Mouse (Mus musculus) liver, adult 2 months (tissue): ENCODE data around the gene Cox8a. TPM values are rescaled to one million over a fixed set of nuclear protein-coding genes. Genes with fewer than 3 reads are reported as not detected.

Experiments used
- DNase-seq: peaks from one replicate; pipeline ENCODE4 v3.0.0-alpha.2; 2011; ENCODE audit warnings: low read depth, low spot score; ENCODE audit errors: extremely low read depth
- H3K27ac ChIP-seq: fragments of 200-500 bp; replicated peaks from 2 replicates; pipeline ENCODE4 v1.5.1; 2012; ENCODE audit warnings: low read depth, mild to moderate bottlenecking, control low read depth, inconsistent platforms, low read length; ENCODE audit not compliant: insufficient read depth
- H3K27me3 ChIP-seq: fragments of 200-500 bp; 2 replicates; pipeline ENCODE4 v1.6.1; 2012; ENCODE audit warnings: mild to moderate bottlenecking, moderate library complexity, low read length, inconsistent platforms; ENCODE audit not compliant: control insufficient read depth, insufficient read depth
- H3K36me3 ChIP-seq: fragments of 200-500 bp; 2 replicates; pipeline ENCODE4 v1.6.1; 2012; ENCODE audit warnings: low read length, inconsistent platforms; ENCODE audit not compliant: control insufficient read depth, insufficient read depth
- H3K4me1 ChIP-seq: fragments of 200-500 bp; 2 replicates; pipeline ENCODE4 v1.6.1; 2011; ENCODE audit warnings: low read length; ENCODE audit not compliant: control insufficient read depth, insufficient read depth
- H3K4me3 ChIP-seq: fragments of 200-500 bp; 2 replicates; pipeline ENCODE4 v1.5.1; 2011; ENCODE audit warnings: low read depth, mild to moderate bottlenecking, control low read depth, low read length, moderate library complexity; ENCODE audit not compliant: insufficient read depth
- H3K79me2 ChIP-seq: fragments of 200-500 bp; 2 replicates; pipeline ENCODE4 v1.6.1; 2012; ENCODE audit warnings: inconsistent platforms, mild to moderate bottlenecking, low read length, moderate library complexity; ENCODE audit not compliant: control insufficient read depth, insufficient read depth
- H3K9ac ChIP-seq: fragments of 200-500 bp; 2 replicates; pipeline ENCODE4 v1.6.1; 2012; ENCODE audit warnings: low read depth, mild to moderate bottlenecking, control low read depth, inconsistent platforms, low read length
- CTCF ChIP-seq: fragments of 200-500 bp; IDR thresholded peaks from 2 replicates; pipeline ENCODE4 v1.5.1; 2011; ENCODE audit warnings: low read depth, low read length, control low read depth
- POLR2A ChIP-seq: fragments of 200-500 bp; IDR thresholded peaks from 2 replicates; pipeline ENCODE4 v1.6.1; 2011; ENCODE audit warnings: low read length, control low read depth; ENCODE audit not compliant: insufficient read depth; ENCODE audit errors: extremely low read depth
- WGBS: fragments of 180-500 bp; shearing (Covaris S2); methylation state at CpG from one replicate; pipeline ENCODE4 v1.1.7; 2018; 5-methylcytosine and 5-hydroxymethylcytosine counted together
- polyA plus RNA-seq: library from polyadenylated mRNA; depleted of rRNA; stranded (reverse); fragments of >200 nt; gene quantifications from 2 replicates; pipeline ENCODE4 v1.2.3, GENCODE M21; 2012
- total RNA-seq: library from RNA; depleted of rRNA; stranded (reverse); fragments of >200 nt; gene quantifications from 2 replicates; pipeline ENCODE4 v1.2.3, GENCODE M21; 2014

The Cox8a gene
- total and polyA plus RNA-seq, 2 experiments: 252 to 1,697 TPM

DNA sequence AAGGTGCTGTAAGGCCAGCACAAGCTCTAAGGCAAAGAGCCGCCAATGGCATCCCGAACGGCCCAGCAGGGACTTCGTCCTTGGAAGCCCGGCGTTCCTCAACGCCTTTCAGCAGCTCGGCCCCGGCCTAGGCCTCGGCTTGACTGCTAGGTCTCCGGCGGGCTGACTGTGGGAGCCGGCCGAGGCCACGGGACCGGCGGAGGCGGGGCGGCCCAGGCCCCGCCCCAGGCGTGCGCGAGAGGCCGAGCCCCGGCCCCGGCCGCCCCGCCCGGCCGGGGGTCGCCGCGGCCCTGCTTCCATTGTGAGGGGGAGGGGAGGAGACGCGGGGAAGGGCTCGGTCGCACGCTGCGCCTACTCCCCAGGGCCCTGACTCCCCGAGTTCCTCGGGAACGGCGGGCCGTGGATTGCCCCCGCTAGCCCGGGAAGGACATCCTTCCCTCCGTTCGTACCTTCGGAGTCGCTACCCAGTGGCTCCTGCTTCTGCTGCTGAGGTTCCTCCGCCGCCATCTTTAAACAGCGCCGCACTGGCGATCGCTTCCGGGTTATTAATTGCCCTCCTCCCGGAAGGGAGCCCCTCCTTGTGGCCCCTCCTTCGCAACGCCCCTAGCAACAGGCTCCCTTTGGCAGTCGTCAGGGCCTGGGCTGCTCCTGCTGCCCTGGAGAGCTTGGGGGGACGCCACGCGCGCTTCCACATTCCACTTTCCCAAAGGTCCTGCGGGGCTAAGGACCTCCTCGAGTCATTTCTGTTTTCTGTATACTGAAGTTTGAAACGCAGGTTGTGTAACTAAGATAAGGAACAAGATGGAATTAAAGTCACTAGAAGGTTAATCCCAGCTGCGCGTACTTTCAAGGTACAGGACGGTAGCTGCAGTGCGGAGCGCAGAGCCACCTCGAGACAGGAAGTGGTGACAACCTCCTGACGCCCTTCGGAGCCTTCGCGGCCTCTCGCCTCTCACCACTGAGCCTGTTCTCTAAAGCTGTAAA lies 11.4 kb downstream of the Cox8a start, which contains the start of gene Otub1:
Gene Otub1 (minus strand): TSS at position 564 of the 984 bp plus-strand sequence.
- Histone ChIP-seq H3K36me3 (peaks cover 8% of the 10 kb centered on the region; the same call in 1 of the 2 replicates), H3K9ac (peak within 1 kb of the TSS; percentile 90), H3K27ac (peak within 1 kb of the TSS; percentile 93), H3K4me1 (peaks cover 5% of the 10 kb centered on the region; the same call in 1 of the 2 replicates), H3K4me3 (peak within 1 kb of the TSS; percentile 90), H3K27me3 (no peaks in the 10 kb centered on the region), H3K79me2 (no peaks in the 10 kb centered on the region)
- peak; percentile 83 for DNase-seq
- TF ChIP-seq CTCF (no peak), POLR2A (peak; percentile 77)
- WGBS: 1% methylated on average over 78 of the region's 79 CpGs

DNA sequence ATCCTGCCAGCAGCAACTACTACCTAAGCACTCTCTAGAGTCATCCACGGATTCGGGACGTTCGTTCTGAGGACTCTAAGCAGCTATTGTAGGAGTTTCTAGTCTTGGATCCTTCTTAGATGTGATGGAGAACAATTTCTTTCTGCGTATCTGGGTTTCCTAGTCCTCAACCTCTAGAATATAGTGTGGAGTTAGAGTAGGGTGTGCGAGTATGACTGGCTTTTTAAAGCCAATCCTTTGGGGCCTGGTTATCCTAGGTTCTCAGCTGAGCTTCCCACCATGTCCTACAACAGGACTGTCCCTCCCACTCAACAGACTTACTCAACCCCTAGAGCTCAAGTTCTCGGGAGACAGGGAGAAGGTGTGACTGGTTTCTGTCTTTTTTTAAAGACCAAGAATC lies 12.1 kb downstream of the Cox8a start:
- peak overlapping the region; percentile 75 for H3K9ac ChIP-seq
- H3K4me3 ChIP-seq: peak overlapping the region; percentile 90
- peaks cover 8% of the 10 kb centered on the region; the same call in 1 of the 2 replicates for H3K36me3 ChIP-seq
- no peak for DNase-seq
- TF ChIP-seq POLR2A (no peak), CTCF (no peak)
- peak overlapping the region; percentile 45 for H3K27ac ChIP-seq
- no peaks in the 10 kb centered on the region for H3K79me2 ChIP-seq
- H3K27me3 ChIP-seq: no peaks in the 10 kb centered on the region
- WGBS: 15% methylated on average over 7 of the region's 7 CpGs
- peaks cover 5% of the 10 kb centered on the region; the same call in 1 of the 2 replicates for H3K4me1 ChIP-seq

DNA sequence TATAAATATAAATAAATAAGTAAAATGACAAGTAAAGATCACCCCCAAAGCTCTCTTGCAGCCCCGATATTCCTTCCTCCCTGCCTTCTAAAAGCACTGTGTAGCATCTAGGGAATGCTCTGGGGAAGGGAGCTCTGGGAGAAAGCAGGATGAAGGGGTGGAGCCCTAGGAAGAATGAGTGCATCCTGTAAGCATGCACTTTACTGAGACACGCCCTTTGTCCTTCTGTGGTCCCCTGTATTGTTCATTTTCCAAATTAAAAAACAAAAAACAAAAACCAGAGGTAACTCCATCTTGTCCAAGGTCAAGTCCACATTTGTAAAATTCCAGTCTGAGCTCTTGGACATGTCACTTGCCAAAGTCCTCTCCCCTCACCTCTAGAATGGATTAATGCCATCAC lies 12.5 kb downstream of the Cox8a start:
- TF ChIP-seq CTCF (no peak), POLR2A (no peak)

DNA sequence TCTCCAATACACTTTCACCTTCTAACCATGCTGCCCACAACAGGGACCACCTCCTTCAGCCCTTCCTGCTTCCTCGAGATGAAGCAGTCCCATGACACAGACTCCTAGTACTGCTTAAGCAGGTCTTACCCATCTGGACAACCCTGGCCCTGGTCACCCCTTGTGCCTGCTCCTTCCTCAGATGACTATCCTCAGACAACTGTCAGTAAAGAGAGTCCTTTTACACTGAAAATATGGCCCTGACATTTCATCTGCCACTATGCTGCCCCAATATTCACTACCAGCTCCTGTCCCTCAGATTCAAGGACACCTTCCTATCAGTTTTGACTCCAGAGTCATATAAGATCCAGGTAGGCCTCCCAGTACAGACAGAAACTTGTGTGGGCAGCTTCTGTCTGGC lies 17.0 kb downstream of the Cox8a start:
- no peak overlapping the region for H3K4me3 ChIP-seq
- 77% methylated on average over 1 of the region's 1 CpGs for WGBS
- TF ChIP-seq POLR2A (no peak), CTCF (no peak)
- H3K4me1 ChIP-seq: peaks cover 7% of the 10 kb centered on the region; the same call in 1 of the 2 replicates
- no peaks in the 10 kb centered on the region for H3K79me2 ChIP-seq
- DNase-seq: no peak
- H3K27me3 ChIP-seq: no peaks in the 10 kb centered on the region
- no peak overlapping the region for H3K27ac ChIP-seq
- no peak overlapping the region for H3K9ac ChIP-seq
- peaks cover 11% of the 10 kb centered on the region; the same call in 1 of the 2 replicates for H3K36me3 ChIP-seq

More for the DNA sequence above, 12.5 kb downstream of the Cox8a start:
- Histone ChIP-seq H3K9ac (peak overlapping the region; percentile 75; the same call in 1 of the 2 replicates), H3K4me1 (peaks cover 5% of the 10 kb centered on the region; the same call in 1 of the 2 replicates), H3K36me3 (peaks cover 8% of the 10 kb centered on the region; the same call in 1 of the 2 replicates), H3K4me3 (0 out of 2 replicates have a peak overlapping the region, but pooled peaks have one; percentile 18), H3K27me3 (no peaks in the 10 kb centered on the region), H3K79me2 (no peaks in the 10 kb centered on the region), H3K27ac (no peak overlapping the region)
- 75% methylated on average over 2 of the region's 2 CpGs for WGBS
- no peak for DNase-seq

DNA sequence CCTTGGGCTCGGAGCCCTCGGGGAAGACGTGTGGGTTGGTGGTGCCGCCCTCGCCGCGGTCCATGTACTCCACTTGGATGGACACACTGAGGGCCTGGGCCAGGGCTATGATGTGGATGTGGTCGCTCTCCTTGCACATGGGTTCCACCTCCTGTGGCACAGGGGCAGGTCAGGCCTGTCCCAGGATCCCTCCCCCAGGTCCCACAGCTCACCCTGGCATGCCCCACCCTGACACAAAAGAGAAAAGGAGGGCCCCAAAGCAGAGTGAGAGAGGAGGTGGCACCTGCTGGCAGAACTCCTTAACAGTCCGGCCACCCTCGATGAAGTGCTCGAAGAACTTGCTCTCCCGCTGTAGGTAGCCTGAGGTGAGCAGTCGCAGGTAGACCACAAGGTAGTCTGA lies 18.3 kb downstream of the Cox8a start:
- WGBS: 94% methylated on average over 13 of the region's 13 CpGs
- H3K4me1 ChIP-seq: peaks cover 1% of the 10 kb centered on the region; the same call in 1 of the 2 replicates
- TF ChIP-seq CTCF (no peak), POLR2A (no peak)
- no peak overlapping the region for H3K27ac ChIP-seq
- no peak overlapping the region for H3K9ac ChIP-seq
- no peak for DNase-seq
- no peaks in the 10 kb centered on the region for H3K27me3 ChIP-seq
- no peak overlapping the region for H3K4me3 ChIP-seq
- H3K36me3 ChIP-seq: peaks cover 11% of the 10 kb centered on the region; the same call in 1 of the 2 replicates
- H3K79me2 ChIP-seq: no peaks in the 10 kb centered on the region
